Mouse (Mus musculus) heart, embryonic 12.5 days (tissue): ENCODE results near the gene Rdh16f2. TPM values are rescaled to one million over a fixed set of nuclear protein-coding genes. Genes with fewer than 3 reads are reported as not detected.
A peak's percentile ranks its signal among the peaks of the same experiment; 100 is the strongest.

ENCODE experiments used
- ATAC-seq: fragments of 200-750 bp; cut with Nextera tagmentation; 2 replicates; pipeline ENCODE4 v1.8.0; 2017; ENCODE audit warnings: moderate TSS enrichment, moderate library complexity; ENCODE audit not compliant: insufficient number of reproducible peaks, low FRiP score
- H3K27ac ChIP-seq: fragments of 300-500 bp; sonication (generic); 2 replicates; pipeline ENCODE4 v1.5.1; 2016; ENCODE audit warnings: mild to moderate bottlenecking, moderate library complexity; ENCODE audit not compliant: poor library complexity, severe bottlenecking
- H3K27me3 ChIP-seq: fragments of 300-500 bp; sonication (generic); replicated peaks from 2 replicates; pipeline ENCODE4 v1.6.1; 2016; ENCODE audit warnings: mild to moderate bottlenecking, moderate library complexity
- H3K36me3 ChIP-seq: fragments of 300-500 bp; sonication (generic); 2 replicates; pipeline ENCODE4 v1.6.1; 2016; ENCODE audit warnings: mild to moderate bottlenecking, moderate library complexity
- H3K4me1 ChIP-seq: fragments of 300-500 bp; sonication (generic); replicated peaks from 2 replicates; pipeline ENCODE4 v1.6.1; 2016; ENCODE audit warnings: mild to moderate bottlenecking
- H3K4me2 ChIP-seq: fragments of 300-500 bp; sonication (generic); 2 replicates; pipeline ENCODE4 v1.6.1; 2016; ENCODE audit warnings: mild to moderate bottlenecking, moderate library complexity
- H3K4me3 ChIP-seq: fragments of 300-500 bp; sonication (generic); 2 replicates; pipeline ENCODE4 v1.5.1; 2016; ENCODE audit warnings: mild to moderate bottlenecking
- H3K9ac ChIP-seq: fragments of 300-500 bp; sonication (generic); 2 replicates; pipeline ENCODE4 v1.6.1; 2016; ENCODE audit warnings: mild to moderate bottlenecking, moderate library complexity
- H3K9me3 ChIP-seq: fragments of 300-500 bp; sonication (generic); replicated peaks from 2 replicates; pipeline ENCODE4 v1.6.1; 2016; ENCODE audit warnings: mild to moderate bottlenecking, moderate library complexity
- WGBS: fragments of 180-500 bp; shearing (Covaris S2); methylation state at CpG from one replicate; pipeline ENCODE4 v1.1.7; 2016; 5-methylcytosine and 5-hydroxymethylcytosine counted together
- polyA plus RNA-seq: library from polyadenylated mRNA; unstranded; fragments of >200 nt; fragmentation: Nextera tagmentation; extraction: Ambion mirVana; gene quantifications from 2 replicates; pipeline ENCODE4 v1.2.1, GENCODE M21; 2016

The Rdh16f2 gene
- polyA plus RNA-seq, 1 experiment from 2014 or later = not detected

- no peak within 1 kb of the TSS for H3K4me3 ChIP-seq
- H3K9me3 ChIP-seq = peaks cover 7% of the 10 kb centered on the region
- no peaks in the 10 kb centered on the region for H3K36me3 ChIP-seq
- no peak within 1 kb of the TSS for H3K9ac ChIP-seq
- 88% methylated on average over 1 of the region's 1 CpGs for WGBS
- no peak for ATAC-seq
- H3K27me3 ChIP-seq = no peaks in the 10 kb centered on the region
- no peak within 1 kb of the TSS for H3K4me2 ChIP-seq
- no peaks in the 10 kb centered on the region for H3K4me1 ChIP-seq
- H3K27ac ChIP-seq = no peak within 1 kb of the TSS
Measured at GRCm38 (mm10) chr10:127849628-127850027, 16.6 kb upstream of the Rdh16f2 start, which contains the start of gene Rdh19. Rdh19 (plus strand) TSS chr10:127849928.

- Histone ChIP-seq H3K36me3 (no peaks in the 10 kb centered on the region), H3K4me3 (no peak overlapping the region), H3K4me2 (no peak overlapping the region), H3K9me3 (peaks cover 5% of the 10 kb centered on the region; the same call in 1 of the 2 replicates), H3K9ac (no peak overlapping the region), H3K27ac (no peak overlapping the region), H3K27me3 (no peaks in the 10 kb centered on the region), H3K4me1 (no peaks in the 10 kb centered on the region)
- no peak for ATAC-seq
Measured at GRCm38 (mm10) chr10:127856376-127856775, 9.9 kb upstream of the Rdh16f2 start.

- Histone ChIP-seq H3K27ac (no peak overlapping the region), H3K36me3 (no peaks in the 10 kb centered on the region), H3K4me3 (no peak overlapping the region), H3K27me3 (no peaks in the 10 kb centered on the region), H3K9me3 (peaks cover 3% of the 10 kb centered on the region; the same call in 1 of the 2 replicates), H3K4me2 (no peak overlapping the region), H3K4me1 (no peaks in the 10 kb centered on the region), H3K9ac (no peak overlapping the region)
- ATAC-seq = no peak
Measured at GRCm38 (mm10) chr10:127864931-127865330, 1.3 kb upstream of the Rdh16f2 start.

- peaks cover 10% of the 10 kb centered on the region for H3K9me3 ChIP-seq
- no peaks in the 10 kb centered on the region for H3K27me3 ChIP-seq
- H3K27ac ChIP-seq = no peak overlapping the region
- H3K36me3 ChIP-seq = no peaks in the 10 kb centered on the region
- no peak overlapping the region for H3K4me3 ChIP-seq
- no peak overlapping the region for H3K9ac ChIP-seq
- H3K4me2 ChIP-seq = no peak overlapping the region
- 68% methylated on average over 4 of the region's 4 CpGs for WGBS
- no peak for ATAC-seq
- H3K4me1 ChIP-seq = peaks cover under 1% of the 10 kb centered on the region; the same call in 1 of the 2 replicates
Measured at GRCm38 (mm10) chr10:127872484-127872883, 6.2 kb downstream of the Rdh16f2 start.

- 21% methylated on average over 2 of the region's 2 CpGs for WGBS
- Histone ChIP-seq H3K9ac (no peak overlapping the region), H3K4me3 (no peak overlapping the region), H3K4me2 (no peak overlapping the region), H3K27ac (no peak overlapping the region), H3K36me3 (no peaks in the 10 kb centered on the region), H3K27me3 (no peaks in the 10 kb centered on the region), H3K4me1 (peaks cover 14% of the 10 kb centered on the region), H3K9me3 (no peaks in the 10 kb centered on the region)
- ATAC-seq = no peak
Measured at GRCm38 (mm10) chr10:127877681-127878080, 11.4 kb downstream of the Rdh16f2 start.

GRCm38 (mm10) chr10:127878262-127879057 lies 12.2 kb downstream of the Rdh16f2 start:
- no peak for ATAC-seq

GRCm38 (mm10) chr10:127879155-127879688 lies 12.9 kb downstream of the Rdh16f2 start:
- H3K9me3 ChIP-seq = no peaks in the 10 kb centered on the region
- no peak overlapping the region for H3K9ac ChIP-seq
- 80% methylated on average over 3 of the region's 3 CpGs for WGBS
- H3K27me3 ChIP-seq = no peaks in the 10 kb centered on the region
- peaks cover 14% of the 10 kb centered on the region for H3K4me1 ChIP-seq
- no peak overlapping the region for H3K4me3 ChIP-seq
- no peak overlapping the region for H3K27ac ChIP-seq
- no peaks in the 10 kb centered on the region for H3K36me3 ChIP-seq
- no peak overlapping the region for H3K4me2 ChIP-seq
- peak; percentile 59 for ATAC-seq

More at GRCm38 (mm10) chr10:127878262-127879057, 12.2 kb downstream of the Rdh16f2 start:
- Histone ChIP-seq H3K27ac (no peak overlapping the region), H3K9ac (no peak overlapping the region), H3K9me3 (no peaks in the 10 kb centered on the region), H3K4me2 (no peak overlapping the region), H3K36me3 (no peaks in the 10 kb centered on the region), H3K4me1 (peaks cover 14% of the 10 kb centered on the region), H3K4me3 (no peak overlapping the region), H3K27me3 (no peaks in the 10 kb centered on the region)
- WGBS = 43% methylated on average over 3 of the region's 3 CpGs

GRCm38 (mm10) chr10:127881041-127881440 lies 14.8 kb downstream of the Rdh16f2 start:
- Histone ChIP-seq H3K9ac (no peak overlapping the region), H3K36me3 (no peaks in the 10 kb centered on the region), H3K27me3 (no peaks in the 10 kb centered on the region), H3K4me2 (no peak overlapping the region), H3K9me3 (no peaks in the 10 kb centered on the region), H3K4me3 (no peak overlapping the region), H3K4me1 (peaks cover 14% of the 10 kb centered on the region), H3K27ac (no peak overlapping the region)
- no peak for ATAC-seq
- 86% methylated on average over 4 of the region's 4 CpGs for whole genome bisulfite sequencing

- Histone ChIP-seq H3K4me2 (no peak overlapping the region), H3K4me3 (no peak overlapping the region), H3K9me3 (0 out of 2 replicates have a peak, but pooled peaks cover 2% of the 10 kb centered on the region), H3K9ac (no peak overlapping the region), H3K36me3 (no peaks in the 10 kb centered on the region), H3K27ac (no peak overlapping the region), H3K4me1 (0 out of 2 replicates have a peak, but pooled peaks cover 4% of the 10 kb centered on the region), H3K27me3 (no peaks in the 10 kb centered on the region)
- no peak for ATAC-seq
- WGBS = 76% methylated on average over 1 of the region's 1 CpGs
Measured at GRCm38 (mm10) chr10:127886551-127886950, 20.3 kb downstream of the Rdh16f2 start.

- Histone ChIP-seq H3K4me1 (0 out of 2 replicates have a peak, but pooled peaks cover 4% of the 10 kb centered on the region), H3K9me3 (0 out of 2 replicates have a peak, but pooled peaks cover 3% of the 10 kb centered on the region), H3K27ac (no peak overlapping the region), H3K9ac (no peak overlapping the region), H3K36me3 (no peaks in the 10 kb centered on the region), H3K27me3 (no peaks in the 10 kb centered on the region), H3K4me3 (no peak overlapping the region), H3K4me2 (no peak overlapping the region)
- 79% methylated on average over 4 of the region's 4 CpGs for WGBS
- ATAC-seq = no peak
Measured at GRCm38 (mm10) chr10:127886971-127887370, 20.7 kb downstream of the Rdh16f2 start.

GRCm38 (mm10) chr10:127888605-127889004 lies 22.3 kb downstream of the Rdh16f2 start, which contains the start of gene Rdh7:
Rdh7 (minus strand) TSS chr10:127888817.
- H3K9me3 ChIP-seq = 0 out of 2 replicates have a peak, but pooled peaks cover 3% of the 10 kb centered on the region
- ATAC-seq = no peak
- no peak within 1 kb of the TSS for H3K9ac ChIP-seq
- no peak within 1 kb of the TSS for H3K4me2 ChIP-seq
- no peak within 1 kb of the TSS for H3K27ac ChIP-seq
- no peaks in the 10 kb centered on the region for H3K27me3 ChIP-seq
- H3K36me3 ChIP-seq = no peaks in the 10 kb centered on the region
- 0 out of 2 replicates have a peak, but pooled peaks cover 5% of the 10 kb centered on the region for H3K4me1 ChIP-seq
- no peak within 1 kb of the TSS for H3K4me3 ChIP-seq
